Comparison of ENCODE assay signal across 26 mouse cellular contexts in genomic region chr4:148109215-148109614, GRCm38 (mm10). TPM values are rescaled to one million over a fixed set of nuclear protein-coding genes. Genes with fewer than 3 reads are reported as not detected.
DNase-seq lines count a peak whose midpoint lies in the region; ATAC-seq lines count a peak whose summit lies in the region.
"Had no signal": no experiment of that assay in that cellular context is flagged by ENCODE, and none has a peak within 500 bp of the region (broad histone marks: within the 10 kb centered on the region; RNA-seq: fewer than 3 reads in every experiment).

No protein-coding gene starts in this region.

- H3K4me3 ChIP-seq in heart, embryonic 12.5 days: no peak overlapping the region
- peak overlapping the region; percentile 84 for H3K4me3 ChIP-seq in megakaryocyte, embryonic 14.5 days (replicated peaks)
- H3K4me3 ChIP-seq in liver, embryonic 13.5 days (replicated peaks): no peak overlapping the region
- H3K4me3 ChIP-seq: heart, embryonic 10.5 days; lung, embryonic 15.5 days; neural tube, embryonic 13.5 days had no signal

- 35% methylated on average over 5 of the region's 5 CpGs for WGBS in heart, embryonic 12.5 days
- 13% methylated on average over 5 of the region's 5 CpGs for WGBS in liver, embryonic 13.5 days (ENCODE audit: insufficient replicate concordance)

- no peak overlapping the region for H3K27ac ChIP-seq in heart, embryonic 12.5 days (ENCODE audit: poor library complexity, severe bottlenecking)
- H3K27ac ChIP-seq in liver, embryonic 13.5 days: no peak overlapping the region
- H3K27ac ChIP-seq: heart, embryonic 10.5 days; lung, embryonic 15.5 days had no signal

- no peak overlapping the region for H3K4me2 ChIP-seq in heart, embryonic 12.5 days
- no peak overlapping the region for H3K4me2 ChIP-seq in liver, embryonic 13.5 days
- H3K4me2 ChIP-seq: lung, embryonic 15.5 days; midbrain, embryonic 11.5 days; neural tube, embryonic 13.5 days had no signal

- H3K9ac ChIP-seq in heart, embryonic 12.5 days: no peak overlapping the region
- no peak overlapping the region for H3K9ac ChIP-seq in liver, embryonic 13.5 days
- H3K9ac ChIP-seq: lung, embryonic 15.5 days; neural tube, embryonic 13.5 days had no signal

- H3K9me3 ChIP-seq in heart, embryonic 12.5 days (replicated peaks): no peaks in the 10 kb centered on the region
- no peaks in the 10 kb centered on the region for H3K9me3 ChIP-seq in megakaryocyte, embryonic 14.5 days
- no peaks in the 10 kb centered on the region for H3K9me3 ChIP-seq in liver, embryonic 13.5 days (replicated peaks)
- H3K9me3 ChIP-seq: heart, embryonic 10.5 days; lung, embryonic 15.5 days; neural tube, embryonic 13.5 days had no signal

- 0 out of 2 replicates have a peak, but pooled peaks cover 15% of the 10 kb centered on the region for H3K27me3 ChIP-seq in heart, embryonic 12.5 days (replicated peaks)
- no peaks in the 10 kb centered on the region for H3K27me3 ChIP-seq in megakaryocyte, embryonic 14.5 days (replicated peaks)
- peaks cover 16% of the 10 kb centered on the region for H3K27me3 ChIP-seq in liver, embryonic 13.5 days
- H3K27me3 ChIP-seq: neural tube, embryonic 13.5 days had no signal

- 0 out of 2 replicates have a peak, but pooled peaks have one; percentile 10 for ATAC-seq in heart, embryonic 12.5 days (ENCODE audit: insufficient number of reproducible peaks, low FRiP score)
- ATAC-seq in megakaryocyte, adult 5-6 weeks (ENCODE audit: poor library complexity, severe bottlenecking): no peak
- ATAC-seq in liver, embryonic 13.5 days (ENCODE audit: low read depth): peak; percentile 60
- 0 out of 2 replicates have a peak, but pooled peaks have one; percentile 15 for ATAC-seq in megakaryocyte-erythroid progenitor cell, adult 5-6 weeks (replicated peaks; ENCODE audit: low FRiP score, low TSS enrichment, poor library complexity, severe bottlenecking)
- ATAC-seq: CD4-positive, CD25-positive, alpha-beta regulatory T cell, adult 4 months; hindbrain, postnatal 0 days; intestine, embryonic 16.5 days had no signal

- no peaks in the 10 kb centered on the region for H3K36me3 ChIP-seq in heart, embryonic 12.5 days
- peaks cover 90% of the 10 kb centered on the region for H3K36me3 ChIP-seq in megakaryocyte, embryonic 14.5 days (replicated peaks; ENCODE audit: low read length)
- H3K36me3 ChIP-seq in liver, embryonic 13.5 days: no peaks in the 10 kb centered on the region
- H3K36me3 ChIP-seq: heart, embryonic 10.5 days; lung, embryonic 15.5 days had no signal

- DNase-seq in heart, adult 9 months (ENCODE audit: low spot score in 2 of 2): no peak
- DNase-seq in liver, embryonic 13.5 days: no peak
- no peak for DNase-seq in ovary, postnatal 10 days (ENCODE audit: low spot score)
- no peak for DNase-seq in right cerebral cortex, postnatal 14 days
- DNase-seq: adrenal gland, postnatal 25 days; cerebellum, adult 18-20 months; gastrocnemius, postnatal 10 days; heart, postnatal 36 days; kidney, adult 9 months; kidney, postnatal 14 days; lung, postnatal 4 days; thymus, postnatal 4 days had no signal

- peaks cover 30% of the 10 kb centered on the region for H3K4me1 ChIP-seq in heart, embryonic 12.5 days (replicated peaks)
- H3K4me1 ChIP-seq in megakaryocyte, embryonic 14.5 days: peaks cover 100% of the 10 kb centered on the region
- H3K4me1 ChIP-seq in liver, embryonic 13.5 days (replicated peaks): no peaks in the 10 kb centered on the region; the same call in 1 of the 2 replicates

RNA-seq across cellular contexts. Expression of gene Mad2l2, which starts 21.0 kb away (rescaled TPM):
- 36.6 and 39.3 TPM in 2 replicates for polyA plus RNA-seq in heart, embryonic 12.5 days (2016; fragmentation: Nextera tagmentation; extraction: Ambion mirVana)
- 26.0 and 35.6 TPM in 2 replicates for polyA plus RNA-seq in megakaryocyte, embryonic 14.5 days (2012; ENCODE audit: insufficient read depth, low replicate concordance)
- 21.9 and 25.3 TPM in 2 replicates for total RNA-seq in megakaryocyte, adult 5-6 weeks (2015)
- 3.6 and 5.9 TPM in 2 replicates for total RNA-seq in megakaryocyte, adult 5-6 weeks (2017)
- 19.4 and 21.0 TPM in 2 replicates for polyA plus RNA-seq in liver, embryonic 13.5 days (2015; fragmentation: Nextera tagmentation; extraction: Ambion mirVana)
- 25.1 and 28.9 TPM in 2 replicates for total RNA-seq in megakaryocyte-erythroid progenitor cell, adult 5-6 weeks (2014; fragmentation: Nextera tagmentation)
- total RNA-seq in megakaryocyte-erythroid progenitor cell, adult 5-6 weeks (2017): 5.8 and 10.9 TPM in 2 replicates

RNA-seq across cellular contexts. Expression of gene Draxin, which starts 21.3 kb away (rescaled TPM):
- polyA plus RNA-seq in heart, embryonic 12.5 days (2016; fragmentation: Nextera tagmentation; extraction: Ambion mirVana): 0.05 and 0.08 TPM in 2 replicates
- polyA plus RNA-seq in megakaryocyte, embryonic 14.5 days (2012; ENCODE audit: insufficient read depth, low replicate concordance): 4.1 and 4.9 TPM in 2 replicates
- not detected in 2 replicates for total RNA-seq in megakaryocyte, adult 5-6 weeks (2015)
- 0.04 TPM in 1 of 2 replicates, not detected in the other for total RNA-seq in megakaryocyte, adult 5-6 weeks (2017)
- polyA plus RNA-seq in liver, embryonic 13.5 days (2015; fragmentation: Nextera tagmentation; extraction: Ambion mirVana): 0.09 and 0.13 TPM in 2 replicates
- total RNA-seq in megakaryocyte-erythroid progenitor cell, adult 5-6 weeks (2014; fragmentation: Nextera tagmentation): not detected in 2 replicates
- not detected in 2 replicates for total RNA-seq in megakaryocyte-erythroid progenitor cell, adult 5-6 weeks (2017)
- total RNA-seq: liver, adult 2 months had no signal
- polyA plus RNA-seq: CD4-positive, CD25-positive, alpha-beta regulatory T cell, adult 4 months; heart, embryonic 16.5 days; liver, adult 2 months; thymus, postnatal 0 days had no signal

RNA-seq across cellular contexts. Expression of gene Agtrap, which starts 21.4 kb away (rescaled TPM):
- polyA plus RNA-seq in heart, embryonic 12.5 days (2016; fragmentation: Nextera tagmentation; extraction: Ambion mirVana): 18.9 and 19.8 TPM in 2 replicates
- 16.5 and 50.7 TPM in 2 replicates for polyA plus RNA-seq in megakaryocyte, embryonic 14.5 days (2012; ENCODE audit: insufficient read depth, low replicate concordance)
- total RNA-seq in megakaryocyte, adult 5-6 weeks (2015): 13.8 and 19.0 TPM in 2 replicates
- 31.9 and 36.0 TPM in 2 replicates for total RNA-seq in megakaryocyte, adult 5-6 weeks (2017)
- polyA plus RNA-seq in liver, embryonic 13.5 days (2015; fragmentation: Nextera tagmentation; extraction: Ambion mirVana): 11.2 and 11.7 TPM in 2 replicates
- total RNA-seq in megakaryocyte-erythroid progenitor cell, adult 5-6 weeks (2014; fragmentation: Nextera tagmentation): 15.4 and 26.3 TPM in 2 replicates
- 11.6 and 20.4 TPM in 2 replicates for total RNA-seq in megakaryocyte-erythroid progenitor cell, adult 5-6 weeks (2017)

RNA-seq across cellular contexts. Expression of gene Fbxo6, which starts 42.7 kb away (rescaled TPM):
- polyA plus RNA-seq in heart, embryonic 12.5 days (2016; fragmentation: Nextera tagmentation; extraction: Ambion mirVana): 20.2 and 22.9 TPM in 2 replicates
- polyA plus RNA-seq in megakaryocyte, embryonic 14.5 days (2012; ENCODE audit: insufficient read depth, low replicate concordance): 110 and 123 TPM in 2 replicates
- total RNA-seq in megakaryocyte, adult 5-6 weeks (2015): 29.3 and 30.8 TPM in 2 replicates
- 13.5 and 16.8 TPM in 2 replicates for total RNA-seq in megakaryocyte, adult 5-6 weeks (2017)
- polyA plus RNA-seq in liver, embryonic 13.5 days (2015; fragmentation: Nextera tagmentation; extraction: Ambion mirVana): 16.5 and 16.9 TPM in 2 replicates
- total RNA-seq in megakaryocyte-erythroid progenitor cell, adult 5-6 weeks (2014; fragmentation: Nextera tagmentation): 19.7 and 25.6 TPM in 2 replicates
- 10.5 and 12.7 TPM in 2 replicates for total RNA-seq in megakaryocyte-erythroid progenitor cell, adult 5-6 weeks (2017)

RNA-seq across cellular contexts. Expression of gene Fbxo44, which starts 51.1 kb away (rescaled TPM):
- 24.9 and 25.1 TPM in 2 replicates for polyA plus RNA-seq in heart, embryonic 12.5 days (2016; fragmentation: Nextera tagmentation; extraction: Ambion mirVana)
- polyA plus RNA-seq in megakaryocyte, embryonic 14.5 days (2012; ENCODE audit: insufficient read depth, low replicate concordance): 3.8 and 7.4 TPM in 2 replicates
- 0.93 TPM in 1 of 2 replicates, not detected in the other for total RNA-seq in megakaryocyte, adult 5-6 weeks (2015)
- 0.61 and 0.77 TPM in 2 replicates for total RNA-seq in megakaryocyte, adult 5-6 weeks (2017)
- polyA plus RNA-seq in liver, embryonic 13.5 days (2015; fragmentation: Nextera tagmentation; extraction: Ambion mirVana): 0.93 and 1.0 TPM in 2 replicates
- 6.0 and 6.6 TPM in 2 replicates for total RNA-seq in megakaryocyte-erythroid progenitor cell, adult 5-6 weeks (2014; fragmentation: Nextera tagmentation)
- total RNA-seq in megakaryocyte-erythroid progenitor cell, adult 5-6 weeks (2017): 4.1 and 5.5 TPM in 2 replicates
